Mouse (Mus musculus) heart, postnatal 25 days (tissue): ENCODE data around the gene Spata31d1a. TPM values are rescaled to one million over a fixed set of nuclear protein-coding genes. Genes with fewer than 3 reads are reported as not detected.

Source experiments
- DNase-seq: peaks from one replicate; pipeline ENCODE4 v3.0.0; 2022; ENCODE audit warnings: low spot score
- intact Hi-C: fragments of 180-260 bp; cut with DNase I; formaldehyde crosslinking; loops from one replicate; pipeline ENCODE4 v1.15.1; 2025
- total RNA-seq, 2 experiments: library from RNA; stranded (reverse); gene quantifications; 2 replicates each; pipeline ENCODE4 v1.2.3; 2021

Spata31d1a gene
- total RNA-seq, 2 experiments from 2014 or later, result not detected

DNA sequence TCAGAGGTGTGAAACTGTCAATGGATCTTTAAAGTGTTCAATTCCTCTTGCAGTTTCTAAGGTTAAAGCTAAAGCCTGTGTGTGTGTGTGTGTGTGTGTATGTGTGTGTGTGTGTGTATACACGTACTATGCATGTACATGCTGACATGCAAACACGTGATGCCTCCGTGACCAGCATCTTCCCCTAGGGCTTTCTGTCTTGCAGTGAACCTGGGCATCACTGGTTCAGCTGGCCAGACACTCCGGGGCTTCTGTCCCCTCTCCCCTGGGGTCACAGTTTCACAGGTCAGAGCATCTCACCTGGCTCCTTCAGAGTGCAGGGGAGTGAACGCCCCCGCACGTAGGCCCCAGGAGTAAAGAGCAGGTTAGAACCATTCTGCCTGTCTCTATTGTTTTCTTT, 36.5 kb downstream of the Spata31d1a start:
- intact Hi-C loops, result no loop called here
- DNase-seq, result no peak

DNA sequence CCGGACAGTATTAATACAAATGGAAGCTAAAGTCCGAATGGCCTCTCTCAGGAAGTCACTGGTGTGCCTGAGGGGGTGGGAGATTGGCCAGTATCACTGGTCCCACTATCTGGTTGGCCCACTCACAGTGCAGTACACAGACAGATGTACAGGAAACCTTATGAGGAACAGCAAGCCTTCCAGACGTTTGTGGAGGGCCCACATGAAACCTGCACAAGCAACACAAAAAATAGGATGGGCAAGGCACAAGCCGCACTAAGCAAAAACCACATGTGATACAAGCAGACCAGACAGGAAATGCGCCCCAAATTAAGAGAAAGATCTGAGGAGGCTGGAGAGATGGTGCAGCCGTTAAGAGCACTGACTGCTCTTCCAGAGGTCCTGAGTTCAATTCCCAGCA, 37.9 kb downstream of the Spata31d1a start:
- DNase-seq, result no peak

DNA sequence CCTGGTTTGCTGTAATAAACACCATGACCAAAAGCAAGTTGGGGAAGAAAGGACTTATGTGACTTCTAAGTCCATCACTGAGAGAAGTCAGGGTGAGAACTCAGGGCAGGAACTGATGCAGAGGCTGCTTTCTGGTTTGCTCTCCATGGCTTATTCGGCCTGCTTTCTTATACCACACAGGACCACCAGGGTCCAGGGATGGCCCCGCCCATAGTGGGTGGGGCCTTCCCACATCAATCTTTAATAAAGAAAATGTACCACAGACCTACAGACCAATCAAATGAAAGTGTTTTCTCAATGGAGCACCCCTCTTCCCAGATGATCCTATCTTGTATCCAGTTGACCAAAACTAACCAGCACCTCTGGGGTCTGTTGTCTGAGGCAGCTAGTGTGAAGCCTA, 38.6 kb downstream of the Spata31d1a start:
- intact Hi-C loops, result no loop called here
- DNase-seq, result no peak

More for the DNA sequence above, 37.9 kb downstream of the Spata31d1a start:
- intact Hi-C loops, result no loop called here

DNA sequence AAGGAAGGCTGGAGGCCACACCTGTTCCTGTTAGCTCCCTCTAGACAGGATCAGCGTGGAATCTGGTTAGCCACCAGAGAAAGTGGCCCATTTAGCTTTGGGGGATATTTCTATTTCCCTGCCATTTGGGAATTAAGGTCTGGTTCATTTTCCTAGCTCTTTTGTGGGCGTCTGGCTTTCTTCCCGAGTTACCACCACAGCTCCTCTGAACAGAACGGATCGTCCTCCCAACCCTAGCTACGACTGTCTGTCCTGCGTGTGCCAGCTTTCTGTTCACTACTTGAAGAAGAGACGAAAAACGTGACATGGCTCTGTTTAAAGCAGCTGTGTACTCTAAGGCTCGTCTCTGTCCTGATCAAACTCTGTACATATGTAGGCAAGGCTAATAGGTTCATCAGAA, 40.2 kb downstream of the Spata31d1a start:
- intact Hi-C loops, result no loop called here
- no peak for DNase-seq

- intact Hi-C loops, result no loop called here
- DNase-seq, result peak; percentile 44
These were observed 41.5 kb downstream of the Spata31d1a start for GRCm38 (mm10) chr13:59668501-59669093.

GRCm38 (mm10) chr13:59667763-59668162, 42.4 kb downstream of the Spata31d1a start:
- no peak for DNase-seq
- intact Hi-C loops, result no loop called here

GRCm38 (mm10) chr13:59663939-59664712, 46.0 kb downstream of the Spata31d1a start:
- DNase-seq, result no peak
- intact Hi-C loops, result no loop called here

DNA sequence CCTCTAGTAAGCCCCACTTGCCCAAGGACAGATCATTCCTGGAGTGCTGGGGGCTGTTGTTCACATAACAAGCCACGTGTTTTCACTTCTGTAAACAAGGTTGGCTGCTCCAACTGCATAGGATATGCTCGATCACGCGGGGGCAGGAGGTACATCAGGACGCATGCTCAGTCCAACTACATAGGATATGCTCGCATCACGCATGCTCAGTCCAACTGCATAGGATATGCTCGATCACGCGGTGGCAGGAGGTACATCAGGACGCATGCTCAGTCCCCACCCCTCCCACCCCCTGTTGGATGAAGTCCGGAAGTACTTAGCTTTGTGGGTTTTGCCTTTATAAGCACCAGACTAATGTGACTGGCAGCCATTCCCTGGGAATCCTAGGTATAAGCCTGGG, 48.2 kb downstream of the Spata31d1a start:
- intact Hi-C loops, result no loop called here
- DNase-seq, result no peak

DNA sequence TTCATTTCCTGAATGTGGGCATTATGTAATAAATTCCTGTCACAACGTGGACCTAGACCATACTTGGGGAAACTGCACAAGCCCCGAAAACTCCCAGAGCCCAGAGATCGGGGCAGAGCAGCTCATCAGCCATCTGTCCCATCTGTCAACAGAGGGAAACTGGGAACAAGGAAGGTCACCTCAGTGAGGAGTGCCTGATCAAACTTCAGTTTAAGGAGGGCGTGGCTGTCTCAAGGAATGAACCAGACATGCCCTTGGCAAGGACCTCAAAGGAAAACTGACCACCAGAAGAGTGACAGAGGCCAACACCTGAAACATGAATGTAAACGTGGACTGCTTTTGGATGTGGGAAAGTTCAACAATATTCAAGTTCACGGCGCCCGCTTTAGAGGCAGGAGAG, 48.7 kb downstream of the Spata31d1a start:
- no peak for DNase-seq
- intact Hi-C loops, result no loop called here

DNA sequence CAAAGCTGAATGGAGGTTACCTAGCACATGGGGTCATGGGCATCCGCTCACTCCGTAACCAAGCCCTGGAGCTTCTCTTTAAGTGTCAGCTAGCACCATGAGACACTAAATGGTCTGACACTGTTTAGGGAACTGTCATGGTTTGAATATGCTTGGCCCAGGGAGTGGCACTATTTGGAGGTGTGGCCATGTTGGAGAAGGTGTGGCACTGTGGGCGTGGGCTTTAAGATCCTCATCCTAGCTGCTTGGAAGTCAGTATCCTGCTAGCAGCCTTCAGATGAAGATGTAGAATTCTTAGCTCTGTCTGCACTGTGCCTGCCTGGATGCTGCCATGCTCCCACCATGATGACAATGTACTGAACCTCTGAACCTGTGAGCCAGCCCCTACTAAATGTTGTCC, 49.8 kb downstream of the Spata31d1a start:
- no peak for DNase-seq
- intact Hi-C loops, result no loop called here

DNA sequence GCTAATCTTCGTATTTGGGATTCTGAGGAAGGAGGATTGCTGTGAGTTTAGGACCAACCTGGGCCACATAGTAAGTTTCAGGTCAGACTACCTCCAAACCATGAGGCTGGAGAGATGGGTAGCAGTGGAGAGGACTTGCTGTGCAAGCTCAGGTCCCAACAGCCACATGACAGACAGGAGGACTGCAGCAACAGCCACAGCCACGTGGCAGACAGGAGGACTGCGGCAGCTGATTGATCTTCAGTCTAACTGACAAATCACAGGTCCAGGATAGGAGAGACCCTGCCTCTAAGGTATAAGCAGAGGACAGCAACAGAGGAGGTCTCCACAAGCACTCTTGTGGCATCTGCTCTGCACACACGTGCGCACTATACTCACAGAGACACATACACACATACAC, 52.3 kb downstream of the Spata31d1a start:
- intact Hi-C loops, result no loop called here
- no peak for DNase-seq

GRCm38 (mm10) chr13:59656975-59657388, 53.1 kb downstream of the Spata31d1a start:
- intact Hi-C loops, result no loop called here
- DNase-seq, result no peak

GRCm38 (mm10) chr13:59656316-59656832, 53.8 kb downstream of the Spata31d1a start:
- DNase-seq, result no peak
- intact Hi-C loops, result no loop called here

- no peak for DNase-seq
- intact Hi-C loops, result no loop called here
These were observed 54.3 kb downstream of the Spata31d1a start for GRCm38 (mm10) chr13:59655718-59656315.

DNA sequence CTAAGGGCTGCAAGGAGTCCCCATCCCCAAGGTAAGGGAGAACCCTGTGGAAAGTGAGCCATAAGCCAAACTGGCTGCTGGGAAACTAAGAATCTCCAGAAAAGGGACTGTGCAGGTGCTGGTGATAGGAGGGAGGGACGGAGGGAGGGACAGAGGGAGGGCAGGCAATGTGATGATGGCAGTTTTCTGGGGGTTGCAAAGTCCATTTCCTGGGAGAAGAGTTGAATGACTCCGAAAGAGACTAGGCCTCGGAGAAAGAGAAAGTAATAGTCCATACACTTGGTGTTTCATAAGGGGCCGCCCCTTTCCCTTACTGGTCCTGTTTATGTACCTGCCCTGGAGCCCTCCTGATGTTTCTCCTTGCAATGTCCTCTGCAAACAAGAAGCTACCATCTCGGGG, 55.7 kb downstream of the Spata31d1a start:
- no peak for DNase-seq
- intact Hi-C loops, result loop anchor here (5.0 kb wide), 1 partner anchor 33 kb away; no protein-coding TSS in a partner anchor

DNA sequence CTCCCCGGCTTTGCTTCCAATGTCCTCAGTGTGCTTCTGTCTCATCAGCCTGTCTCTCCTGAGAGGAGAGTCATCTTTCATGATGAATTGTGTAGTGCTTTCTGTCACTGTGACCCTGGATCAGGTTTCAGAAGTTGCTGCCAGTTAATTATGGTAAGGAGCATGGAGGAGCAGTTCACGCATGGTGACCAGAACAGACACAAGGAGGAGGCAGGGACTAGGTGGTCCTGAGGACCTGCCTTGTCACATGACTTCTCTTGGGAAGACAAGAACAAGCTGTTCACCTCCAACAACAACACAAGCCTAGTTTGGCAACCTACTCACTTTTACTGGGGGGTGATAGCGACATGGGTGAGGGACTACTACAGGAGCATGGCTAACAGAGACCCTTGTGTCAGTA, 57.0 kb downstream of the Spata31d1a start:
- no peak for DNase-seq
- intact Hi-C loops, result loop anchor here (5.0 kb wide), 1 partner anchor 34 kb away; no protein-coding TSS in a partner anchor

DNA sequence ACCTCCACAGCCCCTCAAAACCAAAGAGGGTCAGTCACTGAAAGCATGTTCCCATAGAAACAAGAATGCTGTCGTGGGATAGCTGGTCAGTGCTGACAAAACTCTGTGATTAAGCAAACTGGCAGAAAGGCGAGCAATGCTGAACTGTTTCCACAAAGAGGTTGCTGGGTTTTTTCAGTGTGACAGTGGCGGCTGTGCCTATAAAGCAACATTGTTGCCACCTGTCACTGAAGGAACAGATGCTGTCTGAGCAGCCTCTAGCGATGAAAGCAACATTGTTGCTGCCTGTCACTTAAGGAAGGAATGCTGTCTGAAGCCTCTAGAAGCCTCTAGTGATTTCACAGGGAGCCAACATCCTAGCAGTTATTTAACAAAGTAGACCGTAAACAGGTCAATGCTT, 57.5 kb downstream of the Spata31d1a start:
- intact Hi-C loops, result loop anchor here (5.0 kb wide), 1 partner anchor 35 kb away; no protein-coding TSS in a partner anchor
- DNase-seq, result no peak
